Mouse (Mus musculus): ENCODE results near the gene Mansc1. TPM values are rescaled to one million over a fixed set of nuclear protein-coding genes. Genes with fewer than 3 reads are reported as not detected.
"Not testable (repeated sequence)": the region's sequence is repeated elsewhere in the genome, so short reads cannot be mapped to it uniquely, and the experiment has no call there.

Mansc1 gene
- total RNA-seq (2021): 10 to 100 TPM in 1 of 2 experiments, 1 to 10 TPM in 1; 9.9 to 10.0 TPM

DNA sequence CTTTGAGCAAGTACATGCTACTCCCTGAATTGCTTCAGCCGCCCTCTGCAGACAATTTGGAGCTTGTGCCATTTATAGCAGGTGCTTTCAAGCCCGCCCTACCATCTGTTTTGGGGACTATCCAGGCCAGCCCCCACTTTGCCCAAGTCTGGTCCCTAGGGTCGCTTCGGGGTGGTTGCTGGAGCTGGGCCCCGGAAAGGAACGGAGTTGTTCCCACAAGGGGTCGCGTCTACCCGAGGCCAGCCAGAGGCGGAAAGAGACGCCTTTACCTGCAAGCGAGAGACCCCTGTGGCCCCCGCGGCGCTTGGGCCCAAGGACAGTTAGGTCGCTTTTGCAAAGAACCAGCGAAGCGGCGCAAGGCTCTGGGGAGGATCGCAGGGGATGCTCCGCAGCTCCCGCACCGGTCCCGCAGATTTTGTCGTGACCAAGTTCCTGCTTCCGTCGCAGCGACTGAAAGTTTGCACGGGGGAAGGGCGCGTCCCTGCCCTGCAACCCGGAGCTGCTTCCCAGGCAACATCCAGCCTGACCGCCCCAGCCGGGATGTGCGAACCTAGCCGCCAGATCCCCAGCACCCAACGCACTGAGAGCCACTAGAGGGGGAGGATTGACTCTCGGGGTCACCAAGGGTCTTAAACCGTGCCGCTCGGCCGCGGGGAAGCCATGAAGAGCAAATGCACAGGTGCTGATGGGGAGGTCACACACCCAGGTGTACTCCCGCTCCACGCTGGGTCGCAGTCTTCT is at the start of gene Mansc1:
Gene Mansc1 (minus strand): TSS at position 542 of the 741 bp plus-strand sequence.
- peak; percentile 45 to 54 for DNase-seq (ENCODE audit: low spot score in 2 of 2)
- intact Hi-C loops (cut with DNase I): no loop called here

DNA sequence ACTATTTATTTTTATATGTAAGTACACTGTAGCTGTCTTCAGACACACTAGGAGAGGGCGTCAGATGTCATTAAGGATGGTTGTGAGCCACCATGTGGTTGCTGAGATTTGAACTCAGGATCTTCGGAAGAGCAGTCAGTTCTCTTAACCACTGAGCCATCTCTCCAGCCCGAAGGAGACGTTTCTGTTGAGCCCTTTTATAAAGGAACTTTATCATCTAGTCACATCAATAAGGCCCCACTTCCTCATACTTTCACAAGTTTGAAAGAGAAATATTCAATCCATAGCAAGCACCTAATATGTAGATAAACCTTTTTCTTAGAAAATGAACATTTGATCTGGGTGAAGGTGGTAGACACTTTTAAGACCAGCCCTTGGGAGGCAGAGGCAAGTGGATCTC is 47.0 kb upstream of the Mansc1 start:
- DNase-seq (ENCODE audit: low spot score in 2 of 2); intact Hi-C loops (cut with DNase I): not testable (repeated sequence)

DNA sequence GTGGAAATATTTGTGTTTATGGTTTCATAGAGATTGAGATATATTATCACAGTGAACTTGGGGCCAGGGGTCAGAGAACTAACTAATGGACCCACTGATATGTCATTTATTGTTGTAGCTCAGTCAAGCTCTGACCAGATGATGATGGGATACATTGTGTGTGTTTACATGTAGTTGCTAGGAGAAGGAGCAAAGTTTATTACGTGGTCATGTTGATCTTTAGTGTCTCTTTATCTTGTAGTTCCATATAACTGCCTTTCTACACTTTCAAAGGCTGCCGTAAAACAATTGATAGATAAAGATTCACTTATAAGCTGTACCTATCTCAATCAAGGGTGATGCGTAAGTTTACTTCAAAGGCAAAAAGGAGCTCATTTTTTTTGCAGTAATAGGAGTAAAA is 45.7 kb upstream of the Mansc1 start:
- intact Hi-C loops (cut with DNase I): no loop called here
- DNase-seq (ENCODE audit: low spot score in 2 of 2): no peak

DNA sequence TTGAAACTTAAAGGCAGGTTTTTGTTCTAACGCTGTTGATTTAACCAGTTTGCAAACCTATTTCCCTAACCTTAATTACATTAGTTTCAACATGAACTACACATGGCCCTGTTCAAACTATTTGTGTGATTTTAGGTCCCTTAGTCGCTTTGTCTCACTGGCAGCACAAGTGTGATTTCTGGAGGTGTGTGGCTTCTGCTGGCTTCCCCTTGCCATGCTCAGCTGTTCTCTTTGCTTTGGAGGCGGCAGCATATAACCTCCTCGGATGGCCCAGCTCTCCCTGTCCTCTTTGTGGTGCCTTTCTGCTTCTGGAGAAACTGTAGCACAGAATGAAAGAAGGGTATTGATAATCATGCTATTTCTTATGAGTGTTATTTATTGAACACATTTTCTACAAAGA is 45.2 kb upstream of the Mansc1 start:
- intact Hi-C loops (cut with DNase I): no loop called here
- peak in 1 of 2 experiments; percentile 50 for DNase-seq (ENCODE audit: low spot score in 2 of 2)

DNA sequence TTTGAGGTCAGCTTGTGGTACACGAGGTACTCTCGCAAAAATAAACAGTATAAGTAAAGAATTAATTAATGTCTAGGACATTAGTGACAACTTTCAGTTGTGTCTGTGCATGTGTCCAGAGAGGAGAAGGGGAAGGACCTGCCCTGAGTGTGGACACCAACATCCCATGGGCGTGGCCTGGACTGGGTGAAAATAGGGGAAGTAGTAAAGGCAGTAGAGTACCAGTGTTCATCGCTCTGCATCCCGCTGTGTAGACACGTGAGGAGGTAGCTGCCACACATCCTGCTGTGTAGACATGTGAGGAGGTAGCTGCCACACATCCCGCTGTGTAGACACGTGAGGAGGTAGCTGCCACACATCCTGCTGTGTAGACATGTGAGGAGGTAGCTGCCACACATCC is 41.4 kb upstream of the Mansc1 start:
- intact Hi-C loops (cut with DNase I); DNase-seq (ENCODE audit: low spot score in 2 of 2): not testable (repeated sequence)

DNA sequence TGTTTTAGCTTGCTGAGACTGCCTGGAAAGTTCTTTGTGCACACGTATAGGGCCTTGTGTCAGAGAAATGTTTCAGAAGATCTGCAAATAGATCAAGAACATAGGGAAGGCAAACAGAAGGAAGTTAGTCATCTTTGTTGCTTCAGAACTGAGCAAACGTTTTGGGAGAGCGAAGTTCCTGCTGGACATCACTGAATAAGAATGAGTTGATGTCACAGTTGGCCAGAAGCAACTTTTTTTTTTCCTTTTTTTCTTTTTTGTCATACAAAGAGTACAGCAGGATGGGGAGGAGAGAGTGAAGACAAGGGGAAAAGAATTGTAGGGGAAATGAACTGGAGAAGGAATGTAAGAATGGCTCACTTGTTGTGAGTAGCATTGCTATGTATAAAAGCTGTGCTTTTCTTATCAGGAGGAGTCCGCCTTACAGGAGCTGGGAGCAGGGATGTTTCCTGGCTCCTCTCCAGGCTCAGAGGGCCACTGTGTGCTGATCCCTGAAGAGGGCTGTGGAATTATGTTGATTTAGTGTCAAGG is 38.7 kb upstream of the Mansc1 start:
- peak in 1 of 2 experiments; percentile 31 for DNase-seq (ENCODE audit: low spot score in 2 of 2)
- intact Hi-C loops (cut with DNase I): no loop called here

DNA sequence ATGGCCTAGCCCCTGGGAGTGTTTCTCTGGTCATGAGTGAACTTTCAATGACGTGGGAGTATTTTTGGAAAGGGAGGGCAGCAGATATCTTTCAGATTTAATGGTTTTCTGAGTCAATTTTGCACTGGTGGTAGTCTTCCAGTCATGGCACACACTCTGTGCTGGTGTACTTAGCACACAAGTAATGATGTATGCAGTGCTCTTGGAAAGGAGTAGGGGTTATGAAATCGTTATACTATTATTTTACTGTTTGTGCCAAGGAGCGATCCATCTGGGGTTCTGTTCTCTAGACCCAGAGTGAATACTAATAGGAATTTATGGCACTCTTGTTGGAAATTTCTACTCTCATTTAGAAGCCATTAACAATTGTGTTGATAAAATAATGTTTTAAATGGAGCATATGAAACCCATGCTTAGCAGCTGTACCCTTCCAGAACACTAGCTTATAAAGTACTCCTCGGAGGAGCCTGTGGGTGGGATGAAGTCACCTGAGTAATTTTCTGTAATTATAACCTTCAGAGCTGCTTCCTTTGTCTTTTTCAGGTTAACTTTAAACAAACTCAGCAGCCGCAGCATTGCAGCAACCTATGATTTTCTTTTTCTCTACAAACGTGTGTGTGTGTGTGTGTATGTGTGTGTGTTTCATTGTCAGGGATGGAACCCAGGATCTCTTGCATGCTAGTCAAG is 37.0 kb upstream of the Mansc1 start:
- intact Hi-C loops (cut with DNase I): no loop called here

DNA sequence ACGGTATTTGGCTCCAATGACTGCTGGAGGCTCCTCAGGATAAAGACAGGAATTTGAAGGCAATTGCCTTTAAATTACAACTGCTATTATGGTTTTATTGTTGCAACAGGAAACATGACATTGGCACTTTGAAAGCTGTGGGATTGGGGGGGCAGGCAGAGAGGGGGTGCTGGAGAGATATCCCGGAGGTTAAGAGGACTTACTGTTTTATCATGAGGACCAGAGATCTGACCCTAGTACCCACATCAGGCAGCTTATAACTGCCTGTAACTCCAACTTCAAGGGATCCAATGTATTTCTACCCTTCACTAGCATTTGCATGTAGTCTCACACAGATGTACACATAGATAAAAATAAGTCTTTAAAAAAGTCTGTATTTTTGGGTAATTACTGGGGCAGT is 36.2 kb upstream of the Mansc1 start:
- intact Hi-C loops (cut with DNase I): no loop called here
- DNase-seq (ENCODE audit: low spot score in 2 of 2): no peak

More for the DNA sequence above, 37.0 kb upstream of the Mansc1 start:
- DNase-seq (ENCODE audit: low spot score in 2 of 2): no peak

DNA sequence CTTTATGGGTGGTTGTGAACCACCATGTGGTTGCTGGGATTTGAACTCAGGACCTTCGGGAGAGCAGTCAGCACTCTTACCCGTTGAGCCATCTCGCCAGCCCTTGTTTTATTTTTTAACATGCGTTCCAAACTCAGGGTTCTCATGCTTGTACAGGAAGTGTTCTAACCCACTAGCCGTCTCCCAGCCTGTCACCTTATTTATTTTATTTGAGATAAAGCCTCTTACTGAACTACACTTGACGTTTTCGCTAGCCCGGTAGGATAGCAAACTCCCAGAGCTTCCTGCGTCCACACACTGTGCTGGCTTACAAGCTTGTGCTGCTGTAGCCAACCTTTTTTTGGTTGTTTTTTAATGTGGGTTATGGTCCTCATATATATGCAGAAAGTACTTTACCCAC is 33.5 kb upstream of the Mansc1 start:
- intact Hi-C loops (cut with DNase I): no loop called here
- no peak for DNase-seq (ENCODE audit: low spot score in 2 of 2)

DNA sequence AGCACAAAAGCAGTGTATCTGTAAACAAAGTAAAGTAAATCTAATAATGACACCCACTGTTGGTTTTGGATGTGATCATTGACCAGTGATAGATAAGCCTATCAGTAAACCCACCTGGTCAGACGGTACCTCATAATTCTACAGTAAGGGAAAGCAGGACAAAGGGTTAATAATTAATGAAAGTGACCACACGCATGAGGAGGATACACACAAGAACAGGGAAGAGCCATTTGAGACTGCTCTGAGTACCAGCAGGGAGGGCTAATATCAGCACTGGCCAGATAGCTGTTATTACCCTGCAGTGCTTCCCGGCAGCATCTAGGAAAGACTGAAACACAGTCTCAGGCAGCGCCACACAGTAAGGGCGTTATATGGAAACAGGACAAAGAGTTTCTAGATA is 32.3 kb upstream of the Mansc1 start:
- DNase-seq (ENCODE audit: low spot score in 2 of 2): no peak
- intact Hi-C loops (cut with DNase I): no loop called here

DNA sequence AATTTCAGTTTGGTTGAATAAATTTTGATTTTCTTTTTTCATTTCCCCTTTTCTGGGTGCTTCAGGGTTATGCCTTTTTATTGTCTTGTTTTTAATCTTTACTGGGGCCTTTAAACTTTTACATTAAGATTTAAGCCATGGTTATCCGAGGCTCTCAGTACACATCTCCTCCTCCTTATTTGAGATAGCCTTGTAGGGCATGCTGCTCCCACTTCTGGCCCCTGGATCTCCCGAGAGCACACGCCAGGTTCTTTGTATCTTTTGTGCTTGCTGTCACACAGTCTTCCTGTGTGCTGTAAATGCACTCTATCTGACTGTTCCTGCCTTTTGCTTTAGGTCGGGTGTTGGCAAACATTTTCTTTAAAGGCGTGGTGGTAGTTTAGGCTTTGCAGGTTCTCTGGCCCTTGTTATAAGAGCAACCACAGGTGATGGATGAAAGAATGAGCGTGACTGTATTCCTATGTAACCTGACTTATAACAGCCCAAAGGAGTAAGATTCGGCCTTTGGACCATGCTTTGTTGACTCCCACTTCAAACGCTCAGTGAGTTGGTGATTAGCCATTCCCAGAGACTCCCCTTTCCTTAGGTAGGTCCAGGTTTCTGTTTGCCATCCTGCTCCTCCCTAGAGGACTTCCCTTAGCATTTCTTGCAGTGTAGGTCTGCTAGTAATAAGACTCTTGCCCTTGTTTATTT is 28.6 kb upstream of the Mansc1 start:
- intact Hi-C loops (cut with DNase I): no loop called here
- no peak for DNase-seq (ENCODE audit: low spot score in 2 of 2)

DNA sequence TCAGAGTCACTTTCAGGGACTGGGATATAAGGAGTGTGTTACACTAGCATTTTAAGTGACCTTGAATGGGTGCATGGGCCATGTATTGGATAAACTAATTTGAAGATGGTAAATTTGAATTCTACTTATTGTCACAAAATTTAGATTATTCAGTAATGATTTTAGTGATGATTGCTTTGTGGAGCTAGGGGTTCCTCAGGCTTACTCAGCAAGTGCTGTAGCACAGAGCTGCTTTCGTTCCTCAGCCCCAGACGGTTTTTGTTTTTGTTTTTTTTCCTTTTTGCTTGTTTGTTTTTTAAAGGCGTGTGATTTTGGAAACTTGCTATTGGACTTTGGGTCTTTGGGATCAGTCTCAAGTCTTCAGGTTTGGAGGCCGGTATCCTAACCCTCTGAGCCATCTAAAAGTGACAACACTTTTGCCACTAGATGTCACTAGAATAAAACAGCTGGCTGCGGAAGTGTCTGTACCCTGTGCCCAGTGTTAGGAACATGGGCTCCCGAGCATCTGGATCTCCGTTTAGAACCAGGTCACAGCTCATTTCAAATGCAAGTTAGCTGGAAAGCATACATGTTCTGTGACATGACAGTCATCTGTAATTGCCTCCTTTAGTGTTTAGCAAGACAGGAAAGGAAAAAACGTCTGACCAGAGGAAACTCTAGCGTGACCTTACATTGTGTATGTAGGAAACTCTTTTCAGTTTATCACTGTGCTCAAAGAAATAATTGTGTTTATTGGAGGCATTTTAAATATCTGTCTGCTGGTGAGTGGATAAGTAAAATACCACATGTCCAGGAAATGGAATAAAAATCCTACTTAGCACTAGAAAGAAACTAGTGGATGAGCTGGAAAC is 27.0 kb upstream of the Mansc1 start:
- peak; percentile 49 to 74 for DNase-seq (ENCODE audit: low spot score in 2 of 2)
- intact Hi-C loops (cut with DNase I): loop anchor here (1.0 to 2.0 kb wide), 3 partner anchors 135 to 287 kb away; no protein-coding TSS in a partner anchor

DNA sequence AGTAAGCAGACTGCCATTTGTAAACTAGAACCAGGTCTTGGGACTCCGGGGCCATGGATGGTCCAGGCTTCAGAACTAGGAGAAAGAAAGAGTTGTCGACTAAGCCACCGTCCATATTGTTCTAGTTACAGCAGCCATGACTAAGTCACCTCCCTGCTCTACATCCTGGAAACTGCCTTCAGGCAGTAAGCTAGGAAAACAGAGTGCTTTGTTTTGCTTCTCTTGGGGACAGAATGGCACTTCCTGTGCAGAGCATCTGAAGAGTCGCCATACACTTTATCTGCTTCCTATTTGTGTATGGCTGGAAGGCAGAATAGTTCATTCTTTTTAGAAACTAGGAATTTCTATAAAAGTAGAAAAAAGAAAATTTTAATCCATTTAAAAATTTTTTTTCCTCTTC is 24.2 kb upstream of the Mansc1 start:
- no peak for DNase-seq (ENCODE audit: low spot score in 2 of 2)
- intact Hi-C loops (cut with DNase I): no loop called here

DNA sequence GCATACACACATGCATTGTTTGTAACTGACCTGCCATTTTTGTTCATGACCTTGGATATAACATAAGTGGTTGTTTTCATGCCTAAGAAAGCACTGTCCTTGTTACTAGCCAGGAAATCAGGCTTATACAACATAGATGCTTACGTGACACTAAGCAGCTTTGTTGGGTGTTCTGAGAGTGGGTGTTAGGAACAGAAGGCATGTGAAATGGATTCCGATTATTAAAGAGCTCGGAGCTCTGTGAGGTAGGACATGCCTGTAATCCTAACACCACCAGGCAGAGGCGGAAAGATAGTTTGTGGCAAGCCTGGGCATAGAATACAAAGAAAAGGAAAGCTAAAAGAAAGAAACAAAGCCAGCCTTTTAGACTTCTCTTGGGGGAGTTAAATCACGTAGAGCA is 16.1 kb upstream of the Mansc1 start:
- DNase-seq (ENCODE audit: low spot score in 2 of 2): peak; percentile 26 to 71
- intact Hi-C loops (cut with DNase I): no loop called here

DNA sequence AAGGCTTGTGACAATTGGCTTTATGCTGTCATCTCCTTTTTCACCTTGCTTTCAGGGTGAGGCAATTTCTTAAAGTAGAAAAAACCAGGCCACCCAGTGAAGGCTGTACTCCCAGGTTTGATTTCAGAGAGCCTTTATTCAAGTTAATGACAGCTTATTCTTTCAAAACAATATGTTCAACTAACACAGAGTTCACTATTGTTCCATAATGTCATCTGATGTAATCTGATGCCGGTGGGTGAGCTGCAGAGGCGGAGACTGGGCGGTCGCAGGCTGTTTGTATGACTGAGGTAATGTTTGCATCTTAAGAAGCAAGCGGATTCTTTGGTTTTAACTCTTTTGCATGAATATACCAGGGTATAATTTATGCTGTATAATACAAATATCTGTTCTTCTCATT is 15.3 kb upstream of the Mansc1 start:
- DNase-seq (ENCODE audit: low spot score in 2 of 2): no peak
- intact Hi-C loops (cut with DNase I): no loop called here

DNA sequence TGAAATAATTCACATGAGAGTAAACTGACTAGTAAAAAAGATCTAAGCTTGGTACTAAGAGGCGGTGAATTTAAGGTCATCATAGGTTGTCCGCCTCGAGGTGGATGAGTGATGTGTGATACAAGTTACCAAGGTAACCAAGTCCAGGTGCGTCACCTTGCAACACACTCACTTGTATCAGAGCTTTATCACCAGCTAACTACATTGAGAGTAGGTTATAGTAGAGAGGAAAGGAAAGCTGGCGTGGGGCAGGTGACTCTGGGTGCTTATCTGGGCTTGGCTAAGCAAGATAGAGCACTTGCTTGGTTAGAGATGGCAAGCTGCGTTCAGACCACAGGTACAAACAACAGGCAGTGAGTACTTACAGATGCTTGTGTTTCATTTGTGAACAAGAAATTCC is 14.5 kb upstream of the Mansc1 start:
- no peak for DNase-seq (ENCODE audit: low spot score in 2 of 2)
- intact Hi-C loops (cut with DNase I): no loop called here

DNA sequence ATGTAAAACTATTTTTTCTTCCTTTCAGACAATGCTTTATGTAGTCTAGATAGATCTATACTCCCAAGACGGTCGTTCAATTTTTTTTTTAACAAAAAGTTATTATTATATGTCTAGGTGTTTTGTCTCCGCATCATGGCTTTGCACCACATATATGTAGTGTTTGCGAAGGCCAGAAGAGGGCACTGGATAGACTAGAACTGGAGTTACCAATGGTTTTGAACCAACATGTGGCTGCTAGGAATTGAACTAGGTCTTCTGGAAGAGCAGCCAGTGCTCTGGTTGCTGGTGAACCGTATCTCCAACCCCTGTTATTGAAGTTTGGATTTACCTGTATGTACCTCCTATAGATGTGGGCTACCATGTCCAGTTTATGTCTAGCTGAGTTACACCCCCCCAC is 11.0 kb upstream of the Mansc1 start:
- intact Hi-C loops (cut with DNase I): no loop called here
- no peak for DNase-seq (ENCODE audit: low spot score in 2 of 2)

DNA sequence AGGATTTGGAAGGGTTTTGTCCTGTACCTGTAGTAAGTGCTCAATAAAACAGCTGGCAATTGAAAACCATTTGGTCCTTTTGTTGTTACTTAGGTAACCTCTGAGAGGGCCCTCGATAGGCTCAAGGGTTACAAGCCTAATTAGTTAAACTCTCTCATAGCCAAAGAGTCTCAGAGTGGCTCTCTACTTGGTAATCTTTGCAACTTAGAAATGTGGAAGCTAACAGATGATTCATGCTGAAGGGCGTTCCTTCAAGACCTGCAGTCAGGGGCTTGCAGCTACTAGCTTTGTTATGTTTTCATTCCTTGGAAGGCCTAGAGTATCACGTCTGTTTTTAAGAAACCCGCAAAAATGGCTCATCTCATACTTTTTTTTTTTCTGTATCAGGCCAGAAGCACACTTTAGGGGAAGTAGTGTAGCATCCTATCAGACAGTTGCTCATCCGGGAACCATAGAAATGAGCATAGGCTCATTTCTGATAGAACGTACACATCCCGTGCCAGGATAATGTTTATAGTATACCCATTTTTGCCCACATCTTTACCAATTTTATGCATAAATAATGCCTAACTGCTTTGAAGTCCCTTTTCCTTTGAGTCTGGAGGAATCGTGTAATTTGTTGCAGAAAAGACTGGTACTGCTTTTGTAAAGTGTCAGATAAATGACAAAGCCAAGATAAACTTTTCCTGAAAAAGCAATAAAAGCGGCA is 9.6 kb upstream of the Mansc1 start:
- intact Hi-C loops (cut with DNase I): no loop called here
- no peak for DNase-seq (ENCODE audit: low spot score in 2 of 2)

Measured in left cerebral cortex, postnatal 25 days (tissue).